Mouse (Mus musculus): ENCODE measurements around the gene Nans. TPM values are rescaled to one million over a fixed set of nuclear protein-coding genes. Genes with fewer than 3 reads are reported as not detected.

Gene Nans
- polyA plus RNA-seq, 1 experiment from 2014 or later: 85.6 TPM

DNA sequence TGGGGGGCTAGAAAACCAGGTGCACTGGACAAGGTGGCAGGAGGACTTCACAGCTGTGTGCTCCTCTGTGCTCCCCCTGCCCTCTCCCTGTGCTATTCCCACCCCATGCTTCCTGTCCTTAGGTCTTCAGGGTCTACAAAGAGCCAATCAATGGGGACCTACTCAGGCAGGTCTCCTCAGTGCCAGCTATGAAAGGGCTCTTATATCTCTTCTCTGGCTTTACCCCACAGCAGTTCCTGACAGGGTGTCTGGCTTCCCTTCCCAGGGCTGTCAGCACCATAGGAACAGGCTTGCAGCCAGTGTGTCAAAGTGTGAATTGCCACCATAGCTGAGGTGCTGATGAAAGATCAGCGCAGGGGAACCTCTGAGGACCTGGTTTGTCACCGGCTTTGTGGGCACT lies 31.4 kb downstream of the Nans start:
- no peak overlapping the region for H3K9ac ChIP-seq
- no peak overlapping the region for H3K4me3 ChIP-seq
- no peak overlapping the region for H3K27ac ChIP-seq
- 0 out of 2 replicates have a peak, but pooled peaks have one; percentile 10 for ATAC-seq (ENCODE audit: insufficient number of reproducible peaks, insufficient read depth, low FRiP score, low TSS enrichment)
- 94% methylated on average over 2 of the region's 2 CpGs for WGBS
- H3K36me3 ChIP-seq: no peaks in the 10 kb centered on the region
- no peak overlapping the region for H3K4me2 ChIP-seq (replicated peaks)
- H3K4me1 ChIP-seq: peaks cover 7% of the 10 kb centered on the region
- H3K27me3 ChIP-seq: 0 out of 2 replicates have a peak, but pooled peaks cover 5% of the 10 kb centered on the region
- H3K9me3 ChIP-seq: no peaks in the 10 kb centered on the region

DNA sequence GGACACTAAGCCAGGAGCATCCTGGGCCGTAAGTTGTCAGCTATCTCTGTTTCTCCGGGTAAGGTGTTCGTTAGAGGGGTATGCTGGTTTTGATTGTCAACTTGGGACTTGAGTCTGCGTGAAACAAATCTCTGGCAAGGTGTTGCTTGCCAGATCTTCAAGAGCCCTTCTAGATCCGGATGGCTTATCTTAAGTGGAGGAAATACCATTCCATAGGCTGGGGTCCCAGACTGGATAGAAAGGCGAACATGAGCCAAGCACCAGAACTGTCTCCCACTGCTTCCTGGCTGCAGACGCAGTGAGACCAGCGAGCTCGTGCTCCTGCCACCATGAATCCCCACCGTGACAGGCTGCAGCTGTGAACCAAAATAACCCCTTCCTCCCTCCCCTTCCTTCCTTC lies 32.4 kb downstream of the Nans start:
- 87% methylated on average over 10 of the region's 10 CpGs for WGBS
- H3K4me2 ChIP-seq (replicated peaks): no peak overlapping the region
- peaks cover 7% of the 10 kb centered on the region for H3K4me1 ChIP-seq
- no peak overlapping the region for H3K27ac ChIP-seq
- no peak overlapping the region for H3K9ac ChIP-seq
- no peaks in the 10 kb centered on the region for H3K36me3 ChIP-seq
- H3K27me3 ChIP-seq: 0 out of 2 replicates have a peak, but pooled peaks cover 5% of the 10 kb centered on the region
- ATAC-seq (ENCODE audit: insufficient number of reproducible peaks, insufficient read depth, low FRiP score, low TSS enrichment): no peak
- no peak overlapping the region for H3K4me3 ChIP-seq
- no peaks in the 10 kb centered on the region for H3K9me3 ChIP-seq

DNA sequence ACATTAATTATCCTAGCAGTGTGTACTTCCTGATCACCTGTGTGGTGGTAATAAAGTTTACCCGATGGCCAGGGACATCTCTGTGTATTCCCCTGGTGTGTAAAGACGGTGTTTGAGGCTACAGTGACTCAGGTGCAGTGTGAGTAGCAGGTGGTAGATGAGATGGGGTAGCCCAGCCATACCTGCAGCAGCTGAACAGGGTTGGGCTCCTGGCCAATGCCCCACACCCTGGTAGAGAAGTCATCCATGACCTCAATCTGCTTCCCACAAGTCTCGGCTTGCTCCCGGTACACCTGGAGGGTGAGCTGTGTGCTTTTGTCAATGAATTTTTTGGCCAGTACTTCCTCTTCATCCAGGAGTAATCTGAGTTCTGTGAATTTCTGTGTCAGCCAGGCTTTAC lies 34.3 kb downstream of the Nans start:
- H3K4me1 ChIP-seq: peaks cover 14% of the 10 kb centered on the region
- no peaks in the 10 kb centered on the region for H3K9me3 ChIP-seq
- no peak overlapping the region for H3K27ac ChIP-seq
- H3K9ac ChIP-seq: no peak overlapping the region
- no peaks in the 10 kb centered on the region for H3K36me3 ChIP-seq
- no peak overlapping the region for H3K4me3 ChIP-seq
- H3K4me2 ChIP-seq (replicated peaks): no peak overlapping the region
- no peak for ATAC-seq (ENCODE audit: insufficient number of reproducible peaks, insufficient read depth, low FRiP score, low TSS enrichment)
- H3K27me3 ChIP-seq: 0 out of 2 replicates have a peak, but pooled peaks cover 5% of the 10 kb centered on the region
- WGBS: 88% methylated on average over 4 of the region's 4 CpGs

DNA sequence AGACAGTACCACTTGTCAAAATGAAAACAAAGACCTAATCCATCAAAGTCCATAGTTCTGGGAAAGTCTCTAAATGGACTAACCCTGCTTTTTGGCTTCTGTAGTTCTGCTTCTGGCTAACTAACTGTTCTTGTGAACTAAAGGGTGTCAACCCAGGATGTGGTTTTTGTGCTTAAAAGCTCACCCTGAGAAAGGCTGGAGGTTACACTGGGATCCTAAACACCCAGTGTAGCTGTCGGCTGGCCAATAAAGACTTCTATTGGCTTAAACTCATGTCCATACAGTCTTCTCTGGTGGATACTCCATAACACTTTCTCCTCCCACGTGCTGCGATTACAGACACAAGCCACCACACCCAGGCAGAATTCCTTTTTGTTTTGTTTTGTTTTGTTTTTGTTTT lies 37.2 kb downstream of the Nans start:
- H3K27ac ChIP-seq: no peak overlapping the region
- H3K9me3 ChIP-seq: no peaks in the 10 kb centered on the region
- no peak overlapping the region for H3K4me3 ChIP-seq
- no peaks in the 10 kb centered on the region for H3K36me3 ChIP-seq
- WGBS: 81% methylated on average over 3 of the region's 3 CpGs
- H3K4me1 ChIP-seq: 0 out of 2 replicates have a peak, but pooled peaks cover 7% of the 10 kb centered on the region
- H3K4me2 ChIP-seq (replicated peaks): no peak overlapping the region
- no peak overlapping the region for H3K9ac ChIP-seq
- no peaks in the 10 kb centered on the region for H3K27me3 ChIP-seq
- ATAC-seq (ENCODE audit: insufficient number of reproducible peaks, insufficient read depth, low FRiP score, low TSS enrichment): no peak

DNA sequence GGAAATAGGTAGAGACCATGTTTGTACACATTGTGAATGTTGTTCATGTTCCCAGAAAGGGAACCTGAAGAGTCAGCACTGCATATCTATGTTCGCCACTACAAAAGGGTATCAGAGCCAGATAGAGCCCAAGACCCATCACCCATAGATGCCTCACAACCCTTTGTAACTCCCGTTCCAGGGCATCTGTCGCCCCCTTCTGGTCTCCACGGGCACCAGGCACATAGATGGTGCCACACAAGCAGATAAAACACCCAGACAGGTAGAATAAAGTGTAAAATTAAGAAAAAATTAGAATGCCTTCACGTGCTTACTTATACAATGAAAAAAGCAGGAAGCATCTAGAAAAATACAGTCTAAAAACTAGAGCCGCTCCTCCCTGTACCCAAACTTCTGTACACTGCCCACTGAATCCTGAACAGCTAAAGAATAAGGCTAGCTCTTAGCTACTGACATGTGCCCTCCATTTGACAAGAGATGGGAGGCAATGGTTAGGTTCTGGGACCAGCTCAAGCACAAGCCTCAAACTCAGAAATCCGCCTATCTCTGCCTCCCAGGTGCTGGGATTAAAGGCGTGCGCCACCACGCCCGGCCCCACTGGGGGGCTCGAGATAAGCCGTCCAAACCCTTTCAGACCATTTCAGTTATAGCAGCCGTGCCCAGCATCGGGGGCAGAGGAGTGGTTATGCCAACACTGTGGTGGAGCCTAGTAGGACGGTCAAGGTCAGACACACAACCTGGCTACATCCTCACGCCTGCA lies 37.9 kb downstream of the Nans start:
- ATAC-seq (ENCODE audit: insufficient number of reproducible peaks, insufficient read depth, low FRiP score, low TSS enrichment): 0 out of 2 replicates have a peak, but pooled peaks have one; percentile 28
- no peaks in the 10 kb centered on the region for H3K27me3 ChIP-seq
- peak overlapping the region; percentile 30; the same call in 1 of the 2 replicates for H3K9ac ChIP-seq
- no peaks in the 10 kb centered on the region for H3K9me3 ChIP-seq
- no peak overlapping the region for H3K27ac ChIP-seq
- H3K4me3 ChIP-seq: peak overlapping the region; percentile 28
- H3K4me2 ChIP-seq (replicated peaks): peak overlapping the region; percentile 48
- H3K36me3 ChIP-seq: no peaks in the 10 kb centered on the region
- 36% methylated on average over 17 of the region's 17 CpGs for WGBS
- H3K4me1 ChIP-seq: 0 out of 2 replicates have a peak, but pooled peaks cover 7% of the 10 kb centered on the region

DNA sequence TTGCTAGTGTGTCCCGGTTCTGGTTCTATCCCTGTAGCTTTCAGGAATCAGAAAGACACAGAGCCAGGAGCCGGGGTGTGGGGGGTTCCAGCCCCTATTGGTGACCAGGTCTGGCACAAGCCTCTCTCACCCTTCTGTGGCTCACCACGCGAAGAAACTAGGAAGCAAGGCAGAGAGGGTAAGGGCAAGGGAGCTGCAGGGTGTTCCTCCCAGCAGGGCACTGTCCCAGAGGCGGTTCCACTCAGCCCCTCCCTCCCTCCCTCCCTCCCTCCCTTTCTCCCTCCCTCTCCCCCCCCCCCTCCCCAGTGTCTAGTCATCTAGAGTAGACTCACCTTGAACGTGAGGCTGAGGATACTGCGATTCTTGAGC lies 38.5 kb downstream of the Nans start:
- no peak for ATAC-seq (ENCODE audit: insufficient number of reproducible peaks, insufficient read depth, low FRiP score, low TSS enrichment)
- Histone ChIP-seq H3K9me3 (no peaks in the 10 kb centered on the region), H3K36me3 (no peaks in the 10 kb centered on the region), H3K4me3 (peak overlapping the region; percentile 28), H3K27me3 (peaks cover 3% of the 10 kb centered on the region), H3K9ac (peak overlapping the region; percentile 30; the same call in 1 of the 2 replicates), H3K27ac (no peak overlapping the region), H3K4me2 (replicated peaks) (peak overlapping the region; percentile 48), H3K4me1 (0 out of 2 replicates have a peak, but pooled peaks cover 7% of the 10 kb centered on the region)
- 4% methylated on average over 7 of the region's 7 CpGs for WGBS

DNA sequence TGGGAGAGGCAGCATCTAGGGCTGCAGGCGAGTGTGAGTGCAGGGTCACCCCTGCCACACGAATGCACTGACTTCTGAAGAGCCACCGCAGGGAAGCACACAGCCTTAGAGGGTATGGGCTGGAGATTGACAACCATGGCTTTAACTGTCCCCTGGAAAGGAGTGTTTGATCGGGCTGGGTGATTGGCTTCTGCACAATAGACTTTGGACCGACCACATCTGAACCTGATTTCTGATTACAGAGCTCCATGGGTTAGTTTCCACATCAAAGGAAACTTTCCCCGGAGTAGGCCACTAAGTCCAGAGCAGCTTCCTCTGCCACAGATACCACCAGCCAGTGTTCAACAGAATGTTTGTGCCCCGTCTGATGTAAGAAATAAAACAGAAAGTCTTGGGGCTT lies 40.7 kb downstream of the Nans start:
- Histone ChIP-seq H3K9ac (no peak overlapping the region), H3K4me1 (peaks cover 14% of the 10 kb centered on the region), H3K27ac (no peak overlapping the region), H3K9me3 (no peaks in the 10 kb centered on the region), H3K4me2 (replicated peaks) (no peak overlapping the region), H3K36me3 (no peaks in the 10 kb centered on the region), H3K4me3 (no peak overlapping the region), H3K27me3 (peaks cover 24% of the 10 kb centered on the region)
- 34% methylated on average over 7 of the region's 7 CpGs for WGBS
- ATAC-seq (ENCODE audit: insufficient number of reproducible peaks, insufficient read depth, low FRiP score, low TSS enrichment): no peak

DNA sequence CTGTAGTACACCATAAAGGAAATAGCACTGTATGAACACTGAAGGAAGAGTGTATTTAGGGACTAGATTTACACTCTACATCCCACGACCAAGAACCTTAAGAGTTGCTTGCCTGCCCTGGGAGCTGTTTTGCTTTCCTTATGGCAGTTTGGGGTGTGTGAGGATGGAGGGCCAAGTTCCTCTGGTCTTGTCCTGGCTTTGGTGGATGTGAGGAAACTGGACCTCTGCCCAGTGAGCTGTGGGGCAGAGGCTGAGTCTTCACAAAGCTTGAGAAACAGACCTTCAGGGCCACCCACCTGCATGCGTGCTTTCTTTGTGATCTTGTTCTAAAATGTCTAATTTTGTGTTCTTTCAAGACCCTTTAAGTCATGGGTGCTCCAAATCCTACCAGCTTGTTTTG lies 43.5 kb downstream of the Nans start:
- H3K4me1 ChIP-seq: peaks cover 14% of the 10 kb centered on the region
- H3K4me3 ChIP-seq: no peak overlapping the region
- no peak overlapping the region for H3K27ac ChIP-seq
- WGBS: 70% methylated on average over 2 of the region's 2 CpGs
- H3K4me2 ChIP-seq (replicated peaks): no peak overlapping the region
- no peaks in the 10 kb centered on the region for H3K36me3 ChIP-seq
- peaks cover 46% of the 10 kb centered on the region for H3K27me3 ChIP-seq
- no peak overlapping the region for H3K9ac ChIP-seq
- ATAC-seq (ENCODE audit: insufficient number of reproducible peaks, insufficient read depth, low FRiP score, low TSS enrichment): no peak
- H3K9me3 ChIP-seq: no peaks in the 10 kb centered on the region

DNA sequence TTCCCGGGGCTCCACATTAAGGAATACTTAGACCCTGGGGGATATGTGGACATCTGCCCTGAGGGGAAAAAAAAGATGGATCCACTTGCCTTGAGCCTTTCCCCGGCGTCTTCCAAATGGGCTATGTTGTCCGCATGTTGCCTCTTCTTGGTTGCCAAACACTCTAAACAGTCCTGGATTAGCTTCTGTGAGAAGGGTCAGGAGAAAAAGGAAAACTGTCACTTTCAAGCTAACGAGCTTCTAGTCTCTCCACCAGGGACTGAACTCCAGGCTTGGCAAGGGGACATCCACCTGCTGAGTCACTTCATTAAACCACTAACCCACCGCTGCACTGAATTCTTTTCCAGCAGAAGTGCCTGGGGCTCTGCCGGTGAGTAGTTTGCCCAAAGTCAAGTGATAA lies 43.9 kb downstream of the Nans start:
- H3K4me3 ChIP-seq: no peak overlapping the region
- no peak overlapping the region for H3K9ac ChIP-seq
- no peak overlapping the region for H3K4me2 ChIP-seq (replicated peaks)
- no peak overlapping the region for H3K27ac ChIP-seq
- no peak for ATAC-seq (ENCODE audit: insufficient number of reproducible peaks, insufficient read depth, low FRiP score, low TSS enrichment)
- no peaks in the 10 kb centered on the region for H3K9me3 ChIP-seq
- 72% methylated on average over 7 of the region's 7 CpGs for WGBS
- H3K27me3 ChIP-seq: peaks cover 50% of the 10 kb centered on the region
- H3K36me3 ChIP-seq: no peaks in the 10 kb centered on the region
- H3K4me1 ChIP-seq: peaks cover 11% of the 10 kb centered on the region

DNA sequence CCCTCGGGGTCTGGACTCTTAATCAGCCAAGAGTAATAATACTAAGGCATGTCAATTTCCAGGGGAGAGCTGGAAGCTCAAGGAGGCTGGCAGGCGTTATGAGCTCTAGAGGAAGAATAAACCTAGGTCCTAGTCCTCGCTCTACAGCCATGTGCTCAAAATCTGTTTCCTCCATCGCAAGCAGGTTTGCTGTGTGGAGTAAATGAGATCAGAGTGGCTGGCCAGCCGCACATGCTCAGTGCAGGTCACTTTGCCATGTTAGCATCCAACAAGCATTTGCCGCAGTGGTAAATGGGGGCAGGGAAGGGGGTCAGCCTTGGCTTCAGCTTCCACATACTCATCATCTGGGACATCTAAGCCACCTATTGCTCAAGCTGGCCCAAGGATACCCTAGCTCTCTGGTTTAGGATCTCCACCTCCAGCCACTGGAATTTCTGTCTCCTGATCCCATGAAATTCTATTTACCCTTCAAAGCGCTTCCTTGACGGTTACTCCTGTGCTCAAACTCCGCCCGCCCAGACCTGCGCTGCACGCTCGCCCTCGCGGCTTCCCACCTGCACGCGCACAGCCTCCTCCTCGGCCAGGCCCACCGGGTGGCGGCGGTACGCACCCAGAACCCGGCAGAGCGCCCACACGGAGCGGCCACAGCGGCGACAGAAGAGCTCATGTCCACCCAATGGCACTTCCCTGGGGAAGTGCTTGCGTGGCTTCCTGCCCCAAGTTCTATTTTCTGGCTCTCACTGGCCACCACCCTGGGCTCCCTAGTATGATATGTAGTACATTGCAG lies 45.1 kb downstream of the Nans start:
- Histone ChIP-seq H3K9me3 (no peaks in the 10 kb centered on the region), H3K36me3 (no peaks in the 10 kb centered on the region), H3K4me2 (replicated peaks) (peak overlapping the region; percentile 49), H3K27me3 (peaks cover 53% of the 10 kb centered on the region), H3K27ac (no peak overlapping the region), H3K4me1 (peaks cover 11% of the 10 kb centered on the region), H3K4me3 (peak overlapping the region; percentile 23; the same call in 1 of the 2 replicates), H3K9ac (no peak overlapping the region)
- 9% methylated on average over 29 of the region's 29 CpGs for WGBS
- no peak for ATAC-seq (ENCODE audit: insufficient number of reproducible peaks, insufficient read depth, low FRiP score, low TSS enrichment)

DNA sequence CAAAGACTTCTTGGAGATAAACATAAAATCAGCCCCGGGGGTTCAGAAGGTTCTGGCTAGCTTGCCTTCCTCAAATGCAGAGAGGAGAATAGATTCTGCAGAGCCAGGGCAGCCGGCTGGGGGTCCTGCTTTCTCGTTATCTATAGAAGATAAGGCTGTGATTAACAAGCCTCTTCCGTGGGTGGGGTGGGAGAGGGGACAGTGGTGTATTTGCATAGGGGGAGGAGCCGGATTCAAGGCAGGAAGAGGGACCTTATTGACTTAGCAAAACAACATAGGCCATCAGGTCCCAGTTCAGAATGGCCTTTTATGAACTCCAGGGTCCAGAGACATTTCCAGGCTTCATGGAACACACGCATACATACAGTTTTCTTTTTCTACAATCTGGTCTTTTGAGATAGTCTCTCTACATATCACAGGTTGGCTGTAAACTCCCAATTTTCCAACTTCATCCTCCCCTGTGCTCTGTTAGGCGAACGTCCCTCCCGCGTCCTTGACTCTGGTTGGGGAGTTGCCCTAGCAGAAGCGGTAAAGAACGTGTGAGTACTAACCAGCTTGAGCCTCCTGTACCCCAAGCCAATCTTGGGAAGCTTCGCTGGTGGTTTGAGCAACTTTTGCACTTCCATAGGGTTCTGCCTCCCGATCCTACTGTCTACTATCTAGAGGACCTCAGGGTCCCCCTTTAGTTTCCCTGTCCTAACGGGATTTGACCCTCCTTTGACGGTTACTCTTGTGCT lies 46.2 kb downstream of the Nans start:
- no peak overlapping the region for H3K9ac ChIP-seq
- peaks cover 56% of the 10 kb centered on the region for H3K27me3 ChIP-seq
- H3K4me1 ChIP-seq: peaks cover 11% of the 10 kb centered on the region
- no peak for ATAC-seq (ENCODE audit: insufficient number of reproducible peaks, insufficient read depth, low FRiP score, low TSS enrichment)
- no peaks in the 10 kb centered on the region for H3K36me3 ChIP-seq
- 8% methylated on average over 16 of the region's 16 CpGs for WGBS
- H3K4me2 ChIP-seq (replicated peaks): peak overlapping the region; percentile 65
- no peak overlapping the region for H3K27ac ChIP-seq
- peak overlapping the region; percentile 43 for H3K4me3 ChIP-seq
- no peaks in the 10 kb centered on the region for H3K9me3 ChIP-seq

Data from embryonic facial prominence, embryonic 12.5 days (tissue).